Mouse (Mus musculus) gastrocnemius, adult 18-20 months (tissue): ENCODE data around the gene B3gnt9. TPM values are rescaled to one million over a fixed set of nuclear protein-coding genes. Genes with fewer than 3 reads are reported as not detected.
"Not testable (repeated sequence)": the region's sequence is repeated elsewhere in the genome, so short reads cannot be mapped to it uniquely, and the experiment has no call there.

ENCODE experiments used
- DNase-seq: peaks from one replicate; pipeline ENCODE4 v3.0.0; 2021; ENCODE audit warnings: low spot score
- long read RNA-seq, 2 experiments: library from polyadenylated mRNA; stranded (forward); transcript quantifications; one replicate each; pipeline ENCODE4 v2.0.0; 2021
- total RNA-seq, 2 experiments: library from RNA; stranded (reverse); gene quantifications; 2 replicates each; pipeline ENCODE4 v1.2.3; 2021

The B3gnt9 gene
- total RNA-seq = 1 to 10 TPM; 1.3 to 1.9 TPM
- long read RNA-seq, experiment 1, partial matches to known transcripts = 0 of 3 reads
- long read RNA-seq, experiment 1, other reads (novel, unspliced or antisense) = 0 of 3 reads
- long read RNA-seq, experiment 2 = 0 reads

DNA sequence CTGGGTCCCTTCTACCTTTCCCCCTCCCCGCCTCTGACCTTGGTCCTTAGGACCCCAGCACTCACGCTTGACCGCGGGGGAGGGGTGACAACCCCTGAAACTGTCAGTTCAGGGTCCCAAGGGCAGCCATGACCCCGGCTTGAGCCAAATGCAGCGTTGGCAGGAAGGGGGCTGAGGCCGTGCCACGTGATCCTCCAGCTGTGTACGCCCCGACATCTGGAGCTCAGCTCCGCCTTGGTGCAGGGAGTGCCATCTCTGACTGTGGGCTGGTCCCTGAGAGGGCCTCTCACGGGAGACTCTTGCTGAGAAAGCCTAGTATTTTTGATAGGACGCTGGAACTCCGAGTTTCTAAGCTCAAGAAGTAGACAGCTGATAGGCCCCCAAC lies at the start of gene B3gnt9:
B3gnt9 (minus strand) TSS at position 188 of the 385 bp plus-strand sequence.
- DNase-seq = peak; percentile 79

DNA sequence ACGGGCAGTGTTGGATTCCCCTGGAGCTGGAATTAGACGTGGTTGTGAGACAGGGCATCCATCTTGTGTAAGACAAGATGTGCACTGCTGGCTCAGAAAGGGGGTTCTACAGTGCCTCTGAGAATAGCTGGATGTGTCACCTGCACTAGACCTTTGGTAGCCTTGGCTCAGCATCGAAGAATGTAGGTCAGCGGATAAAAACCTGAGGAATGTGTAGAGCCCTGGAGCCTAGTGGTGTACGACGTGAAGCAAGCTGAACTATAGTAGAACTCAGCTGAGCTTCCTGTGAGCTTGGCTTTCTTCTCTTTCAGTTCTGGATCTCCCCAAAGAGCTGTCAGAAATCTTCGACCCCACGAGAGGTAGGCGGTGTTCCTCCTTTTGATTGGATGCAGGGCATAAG lies 48.9 kb upstream of the B3gnt9 start:
- DNase-seq = no peak

DNA sequence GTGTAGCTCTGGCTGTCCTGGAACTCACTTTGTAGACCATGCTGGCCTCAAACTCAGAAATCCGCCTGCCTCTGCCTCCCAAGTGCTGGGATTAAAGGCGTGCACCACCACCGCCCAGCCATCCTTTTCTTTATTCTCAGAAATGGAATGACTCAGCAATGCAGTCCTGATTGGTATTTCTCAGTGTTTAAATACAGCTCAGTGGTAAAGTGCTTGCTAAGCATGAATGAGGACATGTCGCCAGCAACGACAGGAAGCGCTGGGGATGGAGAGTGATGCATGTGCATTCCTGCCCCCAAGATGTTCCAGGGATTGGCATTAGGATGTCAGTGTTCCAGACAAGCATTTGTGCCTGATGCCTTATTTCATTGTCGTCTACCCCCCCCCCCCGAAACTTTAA lies 48.4 kb upstream of the B3gnt9 start:
- DNase-seq = no peak

DNA sequence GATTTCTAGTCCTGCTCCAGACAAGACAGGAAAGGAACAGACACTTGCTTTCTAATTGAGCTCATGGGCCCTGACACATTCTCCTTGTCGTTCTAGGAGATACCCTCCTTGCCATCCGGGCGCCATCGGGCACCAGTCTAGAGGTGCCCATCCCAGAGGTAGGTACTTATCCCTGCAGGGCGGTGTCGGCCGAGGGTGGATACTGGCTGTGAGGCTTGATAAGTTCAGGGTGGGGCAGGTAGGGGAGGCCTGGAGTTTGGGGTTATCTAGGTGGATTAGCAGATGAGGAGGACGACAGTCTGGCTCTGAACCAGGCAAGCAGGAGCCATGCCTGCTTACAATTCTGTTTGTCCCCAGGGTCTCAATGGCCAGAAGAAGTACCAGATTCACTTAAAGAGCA lies 45.0 kb upstream of the B3gnt9 start:
- no peak for DNase-seq

DNA sequence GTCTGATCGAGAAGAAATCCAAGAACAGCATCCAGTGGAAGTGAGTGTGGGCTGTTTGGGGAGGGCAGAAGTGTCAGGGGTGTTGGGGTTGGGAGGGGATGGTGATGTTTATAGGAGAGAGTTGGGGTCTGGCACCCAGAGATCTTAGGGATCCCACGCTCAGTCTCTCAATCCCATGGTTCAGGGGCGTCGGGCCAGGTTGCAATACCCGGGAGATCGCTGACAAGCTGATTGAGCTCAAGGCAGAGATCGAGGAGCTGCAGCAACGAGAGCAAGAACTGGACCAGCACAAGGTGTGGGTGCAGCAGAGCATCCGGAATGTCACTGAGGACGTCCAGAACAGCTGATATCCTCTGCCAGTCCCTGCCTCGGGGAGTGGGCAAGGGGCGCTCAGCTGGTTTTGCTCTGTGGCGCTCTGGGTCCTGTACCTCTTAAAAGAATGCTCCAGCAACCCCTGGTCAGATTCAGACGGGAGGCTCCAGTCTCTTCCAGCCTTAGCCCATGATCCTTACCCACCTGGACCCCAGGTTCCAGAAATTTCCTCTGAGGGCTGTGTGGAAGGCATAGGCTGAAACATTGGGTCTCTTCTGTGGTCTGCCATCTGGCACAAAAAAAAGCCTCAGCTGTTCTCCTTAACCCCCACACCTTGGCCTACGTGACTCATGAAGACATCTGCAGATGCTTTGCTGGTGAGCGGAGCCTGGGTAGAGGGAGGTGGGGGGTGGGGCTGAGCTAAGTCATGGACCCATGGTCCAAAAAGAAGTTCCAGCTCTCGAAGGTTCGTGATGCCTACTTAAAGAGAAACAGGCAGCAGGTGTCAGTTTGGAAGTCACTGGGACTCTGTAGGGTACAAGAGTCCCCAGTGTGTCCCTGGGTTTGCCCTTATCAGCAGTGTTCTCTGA lies 43.6 kb upstream of the B3gnt9 start:
- no peak for DNase-seq

DNA sequence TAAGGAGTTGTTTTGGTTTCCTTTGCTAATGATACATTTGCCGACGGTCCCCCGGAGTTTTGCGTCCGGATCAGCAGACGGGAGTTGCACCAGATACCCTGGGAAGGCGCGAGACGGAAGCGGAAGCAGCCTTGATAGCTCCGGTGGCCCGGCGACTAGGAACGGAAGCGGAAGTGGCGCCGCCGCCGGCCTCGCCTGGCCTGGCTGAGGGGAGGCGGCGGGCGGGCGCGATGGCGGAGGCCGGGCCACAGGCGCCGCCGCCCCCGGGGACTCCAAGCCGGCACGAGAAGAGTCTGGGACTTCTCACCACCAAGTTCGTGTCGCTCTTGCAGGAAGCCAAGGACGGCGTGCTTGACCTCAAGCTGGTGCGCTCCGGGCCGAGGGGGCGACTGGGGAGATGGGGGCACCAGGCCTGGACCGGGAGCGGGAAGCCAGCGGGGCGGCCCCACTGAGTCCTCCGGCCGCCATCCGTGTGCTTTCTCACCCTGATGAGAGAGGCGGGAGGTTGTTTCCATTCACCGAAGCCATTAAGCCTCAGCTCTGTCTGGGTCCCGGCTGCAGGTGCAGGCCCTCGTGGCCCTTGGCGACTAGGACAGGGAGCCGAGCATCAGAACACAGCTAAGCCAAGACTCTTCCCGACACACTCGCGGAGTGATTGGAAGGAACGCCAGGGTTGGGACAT lies 42.7 kb upstream of the B3gnt9 start, which contains the start of gene E2f4:
E2f4 (plus strand) TSS at position 153 of the 682 bp plus-strand sequence.
- peak; percentile 91 for DNase-seq

DNA sequence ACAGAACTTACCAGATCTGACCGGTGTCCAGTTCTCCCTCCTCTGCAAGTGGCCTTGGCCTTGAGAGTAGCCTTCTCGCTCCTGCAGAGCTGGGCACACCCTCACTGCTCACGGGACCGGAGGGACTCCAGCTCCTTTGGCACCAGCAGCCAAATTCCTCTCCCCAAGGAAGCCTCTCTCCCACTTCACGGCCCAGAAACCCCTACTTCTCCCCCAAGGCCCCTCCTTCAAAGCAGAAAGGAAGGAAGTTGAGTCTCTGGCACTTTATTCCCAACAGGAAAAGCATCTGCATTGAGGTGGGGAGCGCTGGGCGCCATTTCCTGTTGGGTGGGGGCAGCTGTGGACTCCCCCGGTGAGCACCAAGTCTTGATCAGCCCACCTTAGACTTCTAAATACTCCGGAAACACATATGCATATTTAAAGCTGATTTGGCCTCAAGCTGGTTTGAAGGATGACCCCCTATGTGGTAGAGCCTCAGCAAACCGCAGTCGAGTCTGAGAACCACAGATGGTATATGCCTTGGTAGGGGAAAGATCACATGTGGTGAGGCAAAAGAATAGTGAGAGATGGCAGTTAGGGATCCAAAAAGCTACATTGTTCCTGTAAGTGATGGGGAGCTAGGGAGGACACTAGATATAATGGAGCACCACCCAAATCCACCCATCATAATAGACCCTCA lies 41.1 kb upstream of the B3gnt9 start, which contains the start of gene Exoc3l:
Exoc3l (minus strand) TSS at position 207 of the 679 bp plus-strand sequence.
- DNase-seq = no peak

DNA sequence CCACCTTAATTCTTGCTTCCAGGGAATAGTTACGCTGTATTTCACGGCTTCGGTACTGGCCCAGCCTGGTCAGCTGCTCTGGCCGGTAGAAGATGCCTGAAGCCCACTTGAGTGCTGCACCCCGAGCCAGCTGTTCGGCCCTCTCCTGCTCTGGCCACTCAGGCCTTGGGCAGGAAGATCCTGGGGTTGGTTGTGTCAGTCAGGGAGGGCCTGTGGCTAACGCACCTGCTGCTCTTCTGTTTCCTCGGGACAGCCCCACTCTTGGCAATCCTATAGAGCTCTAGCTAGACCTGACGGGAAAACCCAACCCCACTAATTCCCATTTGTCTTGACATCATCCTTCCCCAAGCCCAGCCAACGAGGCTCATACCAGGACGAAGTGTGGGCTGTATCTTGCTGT lies 40.3 kb upstream of the B3gnt9 start:
- DNase-seq = no peak

DNA sequence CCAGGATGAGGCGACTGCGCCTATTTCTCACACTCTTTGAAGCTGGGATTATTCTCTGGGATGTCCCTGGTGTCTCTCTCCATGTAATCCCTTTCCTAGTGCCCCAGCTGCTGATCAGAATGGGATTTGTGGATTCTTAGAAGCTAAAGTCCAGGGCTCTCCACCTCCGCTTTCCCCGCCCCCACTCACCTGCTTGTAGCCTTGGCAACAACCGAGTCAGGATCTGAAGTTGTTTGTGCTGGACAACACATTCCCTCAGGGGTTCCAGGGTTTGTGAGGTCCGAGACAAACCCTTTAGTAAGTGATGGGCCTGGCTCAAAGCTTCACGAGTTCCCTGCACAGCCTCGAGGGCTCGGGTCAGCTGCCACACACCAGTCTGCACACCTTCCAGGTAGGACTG lies 39.8 kb upstream of the B3gnt9 start:
- DNase-seq = no peak

DNA sequence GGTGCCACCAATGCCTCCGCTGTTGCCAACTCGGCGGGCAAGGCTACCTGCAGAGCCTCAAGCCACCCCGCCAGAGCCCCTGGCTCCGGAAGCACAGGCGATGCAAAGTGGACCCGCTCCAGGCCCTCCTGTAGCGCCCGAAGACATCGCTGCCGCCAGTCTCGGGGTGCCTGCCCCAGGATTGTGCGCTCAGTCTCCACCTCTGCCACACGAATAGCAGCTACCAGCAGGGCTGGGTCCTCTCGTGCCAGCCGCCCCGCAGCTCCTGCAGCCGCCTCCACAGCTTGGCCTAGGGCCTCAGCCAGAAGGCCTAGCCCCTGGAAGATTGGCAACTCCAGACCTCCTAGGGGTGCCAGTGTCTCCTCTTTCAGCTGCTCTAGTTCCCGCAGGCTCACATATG lies 38.5 kb upstream of the B3gnt9 start:
- DNase-seq = no peak

DNA sequence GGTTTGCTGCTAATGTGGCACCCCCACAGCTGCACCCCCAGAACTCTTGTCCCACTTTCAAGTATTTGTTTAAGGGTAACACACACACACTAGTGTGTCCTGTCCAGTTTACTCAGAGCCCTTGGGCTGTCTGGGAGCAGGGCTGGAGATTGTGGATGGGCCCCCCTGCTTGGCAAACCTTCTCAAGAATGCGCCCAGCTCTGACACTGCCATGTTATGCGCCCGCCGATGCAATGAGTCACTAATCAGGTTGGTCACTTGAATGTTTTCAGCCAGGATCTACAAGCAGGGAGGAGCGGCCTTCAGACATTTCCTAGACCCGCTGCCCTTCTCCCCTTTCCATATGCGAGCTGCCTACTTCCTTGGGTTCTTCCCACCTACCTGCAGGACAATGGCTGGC lies 37.5 kb upstream of the B3gnt9 start:
- DNase-seq = no peak

DNA sequence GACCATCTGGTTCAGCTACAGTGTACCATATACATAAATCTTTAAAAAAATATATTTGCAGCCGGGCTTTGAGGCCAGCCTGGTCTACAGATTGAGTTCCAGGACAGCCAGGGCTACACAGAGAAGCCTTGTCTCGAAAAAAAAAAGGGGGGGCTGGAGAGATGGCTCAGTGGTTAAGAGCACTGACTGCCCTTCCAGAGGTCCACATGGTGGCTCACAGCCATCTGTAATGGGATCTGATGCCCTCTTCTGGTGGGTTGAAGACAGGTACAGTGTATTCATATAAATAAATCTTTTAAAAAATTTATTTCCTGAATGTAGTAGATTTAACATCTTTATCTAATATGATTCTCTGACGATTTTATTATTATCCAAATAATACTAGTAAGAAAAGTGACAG lies 36.8 kb upstream of the B3gnt9 start:
- DNase-seq = not testable (repeated sequence)

DNA sequence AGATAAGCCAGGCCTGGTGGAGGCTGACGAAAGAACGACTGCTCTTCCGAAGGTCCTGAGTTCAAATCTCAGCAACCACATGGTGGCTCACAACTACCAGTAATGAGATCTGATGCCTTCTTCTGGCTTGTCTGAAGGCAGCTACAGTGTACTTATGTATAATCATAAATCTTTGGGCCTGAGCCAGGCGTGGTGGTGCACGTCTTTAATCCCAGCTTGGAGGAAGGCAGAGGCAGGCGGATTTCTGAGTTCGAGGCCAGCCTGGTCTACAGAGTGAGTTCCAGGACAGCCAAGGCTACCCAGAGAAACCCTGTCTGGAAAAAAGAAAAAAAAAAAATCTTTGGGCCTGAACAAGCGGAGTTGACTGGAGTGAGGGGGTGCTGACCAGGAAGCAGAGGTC lies 36.4 kb upstream of the B3gnt9 start:
- DNase-seq = not testable (repeated sequence)

DNA sequence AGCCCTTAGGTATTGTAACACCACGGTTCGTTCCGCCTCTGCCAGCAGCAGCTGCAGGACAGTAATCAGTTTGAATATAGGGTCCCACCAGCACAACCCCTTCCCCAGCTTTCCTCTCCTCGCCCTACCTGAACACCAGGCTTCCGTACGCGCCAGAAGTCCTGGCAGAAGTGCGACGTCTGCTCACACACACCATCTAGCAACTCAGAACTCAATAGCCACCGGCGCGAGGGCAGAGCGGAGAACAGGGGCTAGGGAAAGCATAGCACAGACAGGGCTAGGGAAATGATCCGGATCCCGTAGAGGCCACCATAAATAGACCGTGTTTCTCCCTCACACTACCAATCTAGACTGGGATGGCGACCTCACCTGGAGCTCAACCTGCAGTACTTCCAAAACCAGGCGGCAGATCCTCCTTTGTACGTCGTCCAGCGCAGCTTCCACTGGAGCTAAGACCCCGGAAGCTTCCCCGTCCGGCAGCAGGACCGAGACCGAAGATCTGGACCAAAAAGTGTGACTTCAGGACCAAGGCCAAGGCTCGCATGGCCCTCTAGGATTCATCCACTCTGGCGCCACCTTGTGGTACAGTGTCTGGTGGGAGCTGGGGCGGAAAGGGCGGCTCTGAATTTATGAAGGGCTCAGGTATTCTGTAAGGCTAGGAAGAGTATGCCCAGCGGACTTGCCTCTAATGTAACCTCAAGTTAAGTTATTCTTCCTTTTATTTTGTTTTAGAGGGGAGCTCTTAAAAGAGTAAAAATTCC lies 35.8 kb upstream of the B3gnt9 start:
- peak; percentile 91 for DNase-seq

DNA sequence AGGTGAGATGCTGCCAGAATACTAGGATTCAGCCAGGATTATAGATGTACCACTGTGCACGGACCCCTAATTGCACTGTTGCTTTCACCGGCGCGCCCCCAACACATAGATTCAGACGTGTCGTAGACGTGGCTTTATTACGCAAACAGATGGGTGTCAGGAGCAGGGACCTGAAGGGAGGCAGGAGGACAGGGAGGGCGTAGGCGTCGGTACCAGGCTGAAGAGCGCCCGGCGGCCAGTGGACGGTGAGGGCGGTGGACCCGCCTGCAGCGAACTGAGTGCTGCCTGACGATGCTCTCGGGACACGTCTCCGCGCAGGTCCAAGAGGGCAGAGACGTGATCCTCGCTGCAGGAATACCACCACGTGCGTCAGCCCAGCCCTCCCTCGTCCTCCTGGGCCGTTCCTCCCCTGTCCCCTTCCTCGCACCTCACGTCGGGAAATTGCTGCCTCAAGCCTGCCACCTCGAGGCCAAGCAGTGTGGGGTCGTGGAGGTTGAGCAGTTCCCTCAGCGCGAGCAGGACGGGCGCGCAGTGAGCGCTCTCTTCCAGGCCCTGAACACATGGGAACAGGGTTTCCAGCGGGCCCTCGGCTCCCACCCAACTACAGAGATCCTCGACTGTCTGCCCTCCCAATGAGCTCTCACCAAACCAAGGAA lies 35.0 kb upstream of the B3gnt9 start, which contains the start of gene 4931428F04Rik:
4931428F04Rik (minus strand) TSS at position 60 of the 656 bp plus-strand sequence.
- DNase-seq = no peak

DNA sequence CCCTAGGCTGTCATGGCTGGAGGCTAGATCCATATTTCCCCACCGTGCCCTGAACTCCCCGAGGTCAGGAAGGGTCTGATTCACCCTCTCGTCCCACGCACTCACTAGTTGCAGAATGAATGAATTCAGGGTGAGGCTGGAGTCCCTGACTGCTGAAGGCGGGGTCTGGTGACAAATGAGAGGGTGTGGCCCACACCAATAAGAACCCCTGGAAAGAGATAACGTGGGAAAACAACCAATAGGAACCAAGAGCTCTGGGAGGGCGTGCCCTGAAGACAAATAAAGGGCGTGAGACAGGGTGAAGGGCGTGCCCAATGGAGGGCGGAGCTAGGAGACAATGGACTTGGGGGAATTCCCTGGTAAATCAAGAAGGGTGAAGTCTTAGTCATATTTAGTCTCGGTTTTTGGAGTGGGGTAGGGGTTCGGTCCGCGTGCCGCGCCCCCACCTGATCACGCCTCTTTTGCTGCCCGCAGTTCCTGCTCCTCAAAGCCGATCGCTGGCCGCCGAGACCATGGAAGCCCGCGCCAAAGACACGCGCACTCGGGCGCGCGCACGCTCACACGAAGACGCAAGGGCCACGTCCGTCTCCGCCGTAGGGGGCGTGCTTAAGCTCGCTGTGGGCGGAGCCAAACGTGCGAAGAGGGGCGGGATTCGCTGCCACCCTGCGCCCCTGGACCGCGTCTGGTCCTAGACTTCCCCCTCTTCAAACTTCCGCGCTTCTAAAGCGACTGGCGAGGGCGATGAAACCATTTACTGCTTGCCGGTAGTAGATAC lies 34.2 kb upstream of the B3gnt9 start:
- peak; percentile 89 for DNase-seq

DNA sequence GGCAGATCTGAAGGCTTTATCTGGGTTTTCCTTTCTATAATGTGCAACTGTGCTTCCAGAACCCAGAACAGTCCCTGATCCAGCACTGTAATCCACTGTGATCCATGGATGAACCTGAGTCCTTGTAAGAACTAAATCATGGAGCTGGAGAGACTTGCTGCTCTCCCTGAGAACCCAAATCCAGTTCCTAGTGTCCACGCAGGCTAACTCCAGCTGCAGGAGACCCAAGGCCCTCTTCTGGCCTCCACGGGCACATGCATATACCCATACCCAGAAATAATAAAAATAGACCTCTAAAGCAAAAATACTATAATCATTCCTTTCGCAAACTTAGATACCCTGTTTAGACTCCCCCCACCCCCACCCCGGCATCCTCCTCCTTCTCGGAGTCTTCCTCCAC lies 33.3 kb upstream of the B3gnt9 start:
- DNase-seq = no peak

DNA sequence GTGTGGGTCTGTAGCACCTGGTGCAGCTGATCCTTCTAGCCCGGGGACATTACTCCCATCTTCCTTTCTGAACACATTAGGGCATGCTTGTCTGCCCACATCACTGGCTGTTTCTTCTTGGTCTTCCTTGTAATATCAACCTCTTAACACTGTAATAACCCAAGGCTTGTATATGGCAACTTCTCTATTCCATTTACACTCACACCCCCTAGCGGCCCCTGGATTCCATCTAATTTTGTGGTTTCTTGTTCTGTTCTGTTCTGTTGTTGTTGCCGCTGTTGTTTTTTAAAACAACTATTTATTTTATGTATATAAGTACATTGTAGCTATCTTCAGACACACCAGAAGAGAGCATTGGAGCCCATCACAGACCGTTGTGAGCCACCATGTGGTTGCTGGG lies 32.0 kb upstream of the B3gnt9 start:
- no peak for DNase-seq

DNA sequence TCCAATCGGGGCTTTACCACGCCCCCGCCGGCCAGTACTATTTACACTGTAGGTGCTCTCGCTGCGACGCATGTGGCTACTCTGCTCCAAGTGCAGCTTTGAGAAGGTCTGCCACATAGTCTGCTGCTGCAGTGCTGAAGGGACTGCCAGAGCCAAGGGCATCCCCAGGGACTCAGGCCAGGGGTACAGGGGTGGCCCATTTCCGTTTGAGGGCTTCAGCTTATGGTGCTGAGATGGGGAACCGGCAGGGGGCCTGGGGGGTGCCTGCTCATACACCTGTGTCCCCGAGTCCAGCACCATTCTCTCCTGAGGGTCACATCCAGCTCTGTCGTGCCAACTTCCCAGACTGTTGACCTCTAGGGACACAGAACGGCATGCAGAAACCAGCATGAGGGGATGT lies 30.6 kb upstream of the B3gnt9 start:
- DNase-seq = no peak

DNA sequence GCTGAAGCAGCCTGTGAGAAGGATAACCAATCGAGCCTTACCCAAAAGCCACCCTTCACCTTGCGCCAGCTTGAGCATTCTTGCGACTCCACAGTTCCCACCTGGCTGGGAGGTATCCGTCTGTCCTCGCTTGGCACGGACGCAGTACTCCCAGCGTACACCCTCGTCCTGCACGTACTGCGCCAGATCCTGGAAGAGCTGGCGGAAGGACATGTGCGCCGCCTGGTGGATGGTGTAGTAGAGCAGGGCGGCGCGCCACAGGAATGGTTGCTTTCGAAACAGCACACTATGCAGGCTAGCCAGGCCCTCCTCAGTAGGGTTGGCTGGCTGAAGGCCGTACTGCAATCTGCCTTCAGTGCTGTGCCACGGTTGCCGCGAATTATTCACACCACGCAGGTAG lies 28.1 kb upstream of the B3gnt9 start:
- peak; percentile 54 for DNase-seq
